Mouse (Mus musculus): ENCODE measurements around the gene Gfpt1.

The Gfpt1 gene

DNA sequence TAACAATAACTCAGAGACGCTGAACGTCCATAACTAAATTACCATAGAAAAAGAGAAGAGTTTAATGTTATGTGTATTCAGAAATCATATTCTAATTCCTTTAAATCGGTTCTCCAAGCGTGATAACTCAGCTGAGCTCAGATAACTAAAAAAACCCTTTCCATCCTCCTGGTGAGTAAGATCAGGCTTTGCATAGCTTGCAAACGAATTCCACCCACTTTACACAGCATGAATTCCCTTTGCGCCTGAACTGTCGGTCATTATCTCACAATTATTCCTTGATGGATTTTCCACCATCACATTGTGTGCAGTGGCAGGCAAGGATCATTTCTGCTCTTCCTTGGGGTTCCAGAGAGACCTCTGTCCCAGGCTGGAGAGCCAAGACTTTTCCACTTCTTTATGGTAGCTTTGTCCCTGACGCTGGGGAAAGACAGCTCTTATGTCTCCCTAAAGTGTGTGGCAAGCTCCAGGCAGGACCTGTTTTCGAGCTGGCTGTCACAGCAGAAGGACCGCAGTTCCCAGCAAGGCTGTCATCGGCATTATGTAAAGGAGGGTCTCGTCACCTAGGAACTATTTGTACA is 91.4 kb downstream of the Gfpt1 start:
- DNase-seq (ENCODE audit: low spot score in 2 of 2): no peak

DNA sequence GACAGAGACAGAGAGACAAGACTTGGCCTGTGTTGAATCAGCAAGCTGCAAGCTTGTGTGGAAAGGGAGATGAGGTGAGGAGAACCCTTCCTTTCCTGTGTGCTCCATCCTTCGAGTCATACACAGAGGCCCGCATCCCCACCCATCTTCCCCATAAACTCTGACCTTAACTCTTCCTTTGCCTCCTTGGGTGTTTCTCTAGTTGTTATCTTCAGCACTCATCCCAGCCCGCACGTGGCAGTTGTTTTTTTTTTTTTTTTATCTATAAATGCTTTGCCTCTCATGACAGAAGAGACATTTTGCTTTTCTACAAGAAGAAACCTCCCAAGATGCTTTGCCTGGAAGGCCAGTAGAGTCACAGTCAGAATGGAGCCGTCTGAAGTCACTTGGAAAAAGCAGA is 95.8 kb downstream of the Gfpt1 start:
- DNase-seq (ENCODE audit: low spot score in 2 of 2): no peak

DNA sequence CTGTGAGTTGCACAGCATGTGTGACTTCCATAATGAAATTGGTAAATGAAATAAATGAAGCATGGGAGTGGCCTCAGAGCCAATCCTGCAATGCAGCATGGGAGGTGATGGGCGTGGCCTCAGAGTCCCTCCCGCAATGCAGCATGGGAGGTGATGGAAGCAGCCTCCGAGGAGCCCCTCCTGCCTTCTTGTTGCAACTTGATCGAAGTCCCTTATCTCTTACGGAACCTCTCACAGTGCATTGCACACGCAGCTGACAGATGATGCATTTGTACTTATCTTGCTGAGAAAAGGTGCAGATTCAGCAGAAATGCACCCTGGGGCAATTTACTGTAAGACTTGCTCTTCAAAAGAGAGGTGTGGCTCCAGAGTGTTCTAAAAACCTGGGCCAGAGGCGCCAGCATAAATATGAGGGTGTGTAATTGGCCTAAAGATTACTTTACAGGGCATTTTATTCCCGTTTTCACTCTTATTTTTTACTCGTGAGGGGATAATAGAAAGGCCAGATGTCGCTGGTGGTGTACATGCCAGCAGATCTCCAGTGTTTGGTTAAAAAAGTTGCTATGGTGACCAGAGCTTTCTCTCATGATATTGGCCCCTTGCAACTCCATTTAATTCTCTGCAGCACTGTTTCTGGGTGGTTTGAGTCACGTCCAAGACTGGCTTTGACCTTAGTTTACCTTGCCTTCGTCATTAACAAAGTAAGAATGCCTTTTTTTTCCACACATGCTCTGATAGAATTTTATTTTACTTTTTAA is 97.3 kb downstream of the Gfpt1 start:
- no peak for DNase-seq (ENCODE audit: low spot score in 2 of 2)

Measured in thymus, postnatal 10 days (tissue).